Mouse (Mus musculus) forebrain, embryonic 12.5 days (tissue): ENCODE results near the gene Thumpd3. TPM values are rescaled to one million over a fixed set of nuclear protein-coding genes. Genes with fewer than 3 reads are reported as not detected.

Source experiments
- ATAC-seq: fragments of 200-750 bp; cut with Nextera tagmentation; 2 replicates; pipeline ENCODE4 v1.8.0; 2017; ENCODE audit warnings: moderate TSS enrichment; ENCODE audit not compliant: low FRiP score
- H3K27ac ChIP-seq: fragments of 300-500 bp; sonication (generic); 2 replicates; pipeline ENCODE4 v1.5.1; 2016; ENCODE audit warnings: mild to moderate bottlenecking
- H3K27me3 ChIP-seq: fragments of 300-500 bp; sonication (generic); 2 replicates; pipeline ENCODE4 v1.6.1; 2016; ENCODE audit warnings: mild to moderate bottlenecking
- H3K36me3 ChIP-seq: fragments of 300-500 bp; sonication (generic); replicated peaks from 2 replicates; pipeline ENCODE4 v1.6.1; 2016; ENCODE audit warnings: mild to moderate bottlenecking
- H3K4me1 ChIP-seq: fragments of 300-500 bp; sonication (generic); 2 replicates; pipeline ENCODE4 v1.6.1; 2016
- H3K4me2 ChIP-seq: fragments of 300-500 bp; sonication (generic); 2 replicates; pipeline ENCODE4 v1.6.1; 2016; ENCODE audit warnings: mild to moderate bottlenecking, moderate library complexity
- H3K4me3 ChIP-seq: fragments of 300-500 bp; sonication (generic); replicated peaks from 2 replicates; pipeline ENCODE4 v1.5.1; 2016; ENCODE audit warnings: mild to moderate bottlenecking
- H3K9ac ChIP-seq: fragments of 300-500 bp; sonication (generic); 2 replicates; pipeline ENCODE4 v1.6.1; 2016; ENCODE audit warnings: mild to moderate bottlenecking
- H3K9me3 ChIP-seq: fragments of 300-500 bp; sonication (generic); 2 replicates; pipeline ENCODE4 v1.6.1; 2016
- WGBS: fragments of 180-500 bp; shearing (Covaris S2); methylation state at CpG from one replicate; pipeline ENCODE4 v1.1.7; 2016; 5-methylcytosine and 5-hydroxymethylcytosine counted together
- polyA plus RNA-seq: library from polyadenylated mRNA; unstranded; fragments of >200 nt; fragmentation: Nextera tagmentation; extraction: Ambion mirVana; gene quantifications from 2 replicates; pipeline ENCODE4 v1.2.1, GENCODE M21; 2016

Gene Thumpd3
- polyA plus RNA-seq, 1 experiment from 2014 or later, result 68.4 TPM

- H3K36me3 ChIP-seq, result no peaks in the 10 kb centered on the region
- H3K9me3 ChIP-seq, result no peaks in the 10 kb centered on the region
- H3K27me3 ChIP-seq, result no peaks in the 10 kb centered on the region
- 91% methylated on average over 11 of the region's 11 CpGs for WGBS
- H3K9ac ChIP-seq, result no peak overlapping the region
- no peak for ATAC-seq
- no peak overlapping the region for H3K27ac ChIP-seq
- no peak overlapping the region for H3K4me3 ChIP-seq
- peaks cover 18% of the 10 kb centered on the region for H3K4me1 ChIP-seq
- H3K4me2 ChIP-seq, result no peak overlapping the region
These were observed 4.6 kb upstream of the Thumpd3 start for GRCm38 (mm10) chr6:113041215-113041990.

GRCm38 (mm10) chr6:113045575-113045974 is 450 bp upstream of the Thumpd3 start:
- peak overlapping the region; percentile 70 for H3K4me3 ChIP-seq
- peak overlapping the region; percentile 91 for H3K27ac ChIP-seq
- peak overlapping the region; percentile 87 for H3K9ac ChIP-seq
- H3K9me3 ChIP-seq, result no peaks in the 10 kb centered on the region
- peaks cover 9% of the 10 kb centered on the region for H3K36me3 ChIP-seq
- H3K4me1 ChIP-seq, result peaks cover 27% of the 10 kb centered on the region
- H3K4me2 ChIP-seq, result peak overlapping the region; percentile 95
- no peaks in the 10 kb centered on the region for H3K27me3 ChIP-seq
- under 1% methylated on average over 11 of the region's 11 CpGs for WGBS
- peak; percentile 47 for ATAC-seq

GRCm38 (mm10) chr6:113047016-113047746 is 1.2 kb downstream of the Thumpd3 start:
- peaks cover 19% of the 10 kb centered on the region for H3K36me3 ChIP-seq
- H3K4me2 ChIP-seq, result peak overlapping the region; percentile 95
- peaks cover 27% of the 10 kb centered on the region for H3K4me1 ChIP-seq
- WGBS, result 71% methylated on average over 15 of the region's 15 CpGs
- peak overlapping the region; percentile 70 for H3K4me3 ChIP-seq
- no peaks in the 10 kb centered on the region for H3K9me3 ChIP-seq
- no peak for ATAC-seq
- H3K9ac ChIP-seq, result peak overlapping the region; percentile 87
- no peak overlapping the region for H3K27ac ChIP-seq
- no peaks in the 10 kb centered on the region for H3K27me3 ChIP-seq

GRCm38 (mm10) chr6:113048371-113048770 is 2.3 kb downstream of the Thumpd3 start:
- 99% methylated on average over 2 of the region's 2 CpGs for WGBS
- Histone ChIP-seq H3K36me3 (peaks cover 23% of the 10 kb centered on the region), H3K9me3 (no peaks in the 10 kb centered on the region), H3K27ac (no peak overlapping the region), H3K9ac (no peak overlapping the region), H3K4me3 (no peak overlapping the region), H3K27me3 (no peaks in the 10 kb centered on the region), H3K4me1 (peaks cover 27% of the 10 kb centered on the region), H3K4me2 (no peak overlapping the region)
- no peak for ATAC-seq

- WGBS, result 88% methylated on average over 3 of the region's 3 CpGs
- H3K4me3 ChIP-seq, result no peak overlapping the region
- H3K27ac ChIP-seq, result no peak overlapping the region
- peaks cover 27% of the 10 kb centered on the region for H3K4me1 ChIP-seq
- no peaks in the 10 kb centered on the region for H3K9me3 ChIP-seq
- H3K9ac ChIP-seq, result no peak overlapping the region
- no peaks in the 10 kb centered on the region for H3K27me3 ChIP-seq
- H3K36me3 ChIP-seq, result peaks cover 30% of the 10 kb centered on the region
- no peak overlapping the region for H3K4me2 ChIP-seq
- no peak for ATAC-seq
These were observed 3.1 kb downstream of the Thumpd3 start for GRCm38 (mm10) chr6:113049159-113049558.

- WGBS, result 90% methylated on average over 3 of the region's 3 CpGs
- H3K4me2 ChIP-seq, result no peak overlapping the region
- H3K4me1 ChIP-seq, result peaks cover 6% of the 10 kb centered on the region
- H3K36me3 ChIP-seq, result peaks cover 62% of the 10 kb centered on the region
- H3K9ac ChIP-seq, result no peak overlapping the region
- H3K27ac ChIP-seq, result no peak overlapping the region
- ATAC-seq, result no peak
- H3K4me3 ChIP-seq, result no peak overlapping the region
- no peaks in the 10 kb centered on the region for H3K9me3 ChIP-seq
- H3K27me3 ChIP-seq, result no peaks in the 10 kb centered on the region
These were observed 6.9 kb downstream of the Thumpd3 start for GRCm38 (mm10) chr6:113052972-113053371.

- Histone ChIP-seq H3K36me3 (peaks cover 69% of the 10 kb centered on the region), H3K4me2 (no peak overlapping the region), H3K9ac (no peak overlapping the region), H3K27me3 (no peaks in the 10 kb centered on the region), H3K4me1 (no peaks in the 10 kb centered on the region), H3K27ac (no peak overlapping the region), H3K9me3 (no peaks in the 10 kb centered on the region), H3K4me3 (no peak overlapping the region)
- no peak for ATAC-seq
- WGBS, result 93% methylated on average over 6 of the region's 6 CpGs
These were observed 8.6 kb downstream of the Thumpd3 start for GRCm38 (mm10) chr6:113054552-113055107.

GRCm38 (mm10) chr6:113060892-113061563 is 15.0 kb downstream of the Thumpd3 start:
- peaks cover 85% of the 10 kb centered on the region for H3K36me3 ChIP-seq
- 72% methylated on average over 1 of the region's 1 CpGs for WGBS

GRCm38 (mm10) chr6:113062253-113062652 is 16.2 kb downstream of the Thumpd3 start:
- peaks cover 6% of the 10 kb centered on the region for H3K4me1 ChIP-seq
- no peak overlapping the region for H3K4me2 ChIP-seq
- ATAC-seq, result no peak
- H3K27ac ChIP-seq, result no peak overlapping the region
- no peaks in the 10 kb centered on the region for H3K27me3 ChIP-seq
- peaks cover 87% of the 10 kb centered on the region for H3K36me3 ChIP-seq
- H3K9me3 ChIP-seq, result no peaks in the 10 kb centered on the region
- no peak overlapping the region for H3K9ac ChIP-seq
- no peak overlapping the region for H3K4me3 ChIP-seq
- 21% methylated on average over 3 of the region's 3 CpGs for WGBS

More at GRCm38 (mm10) chr6:113060892-113061563, 15.0 kb downstream of the Thumpd3 start:
- Histone ChIP-seq H3K9ac (no peak overlapping the region), H3K9me3 (no peaks in the 10 kb centered on the region), H3K27ac (no peak overlapping the region), H3K4me2 (no peak overlapping the region), H3K27me3 (no peaks in the 10 kb centered on the region), H3K4me1 (peaks cover 6% of the 10 kb centered on the region), H3K4me3 (no peak overlapping the region)
- ATAC-seq, result no peak

- H3K27me3 ChIP-seq, result no peaks in the 10 kb centered on the region
- H3K4me1 ChIP-seq, result peaks cover 6% of the 10 kb centered on the region
- ATAC-seq, result no peak
- H3K9me3 ChIP-seq, result no peaks in the 10 kb centered on the region
- no peak overlapping the region for H3K9ac ChIP-seq
- WGBS, result 89% methylated on average over 10 of the region's 10 CpGs
- no peak overlapping the region for H3K27ac ChIP-seq
- H3K4me3 ChIP-seq, result no peak overlapping the region
- no peak overlapping the region for H3K4me2 ChIP-seq
- peaks cover 89% of the 10 kb centered on the region for H3K36me3 ChIP-seq
These were observed 17.3 kb downstream of the Thumpd3 start for GRCm38 (mm10) chr6:113063363-113063762.

GRCm38 (mm10) chr6:113065186-113065585 is 19.2 kb downstream of the Thumpd3 start:
- Histone ChIP-seq H3K4me2 (no peak overlapping the region), H3K9me3 (no peaks in the 10 kb centered on the region), H3K36me3 (peaks cover 84% of the 10 kb centered on the region), H3K9ac (no peak overlapping the region), H3K4me3 (no peak overlapping the region), H3K27ac (no peak overlapping the region), H3K4me1 (peaks cover 6% of the 10 kb centered on the region), H3K27me3 (no peaks in the 10 kb centered on the region)
- WGBS, result 92% methylated on average over 3 of the region's 3 CpGs
- ATAC-seq, result no peak

GRCm38 (mm10) chr6:113069154-113069553 is 23.1 kb downstream of the Thumpd3 start:
- H3K36me3 ChIP-seq, result peaks cover 47% of the 10 kb centered on the region
- no peak overlapping the region for H3K4me2 ChIP-seq
- no peak overlapping the region for H3K9ac ChIP-seq
- WGBS, result 100% methylated on average over 1 of the region's 1 CpGs
- no peak overlapping the region for H3K4me3 ChIP-seq
- H3K27me3 ChIP-seq, result no peaks in the 10 kb centered on the region
- no peaks in the 10 kb centered on the region for H3K9me3 ChIP-seq
- no peak overlapping the region for H3K27ac ChIP-seq
- no peak for ATAC-seq
- H3K4me1 ChIP-seq, result peaks cover 5% of the 10 kb centered on the region; the same call in 1 of the 2 replicates
